Mouse (Mus musculus) liver, embryonic 14.5 days (tissue): ENCODE results near the gene Kif20b.

Source experiments
- CTCF ChIP-seq: IDR thresholded peaks from 2 replicates; pipeline ENCODE4 v1.5.1; 2016; ENCODE audit warnings: antibody characterized with exemption, low read depth, control low read depth
- EP300 ChIP-seq: IDR thresholded peaks from 2 replicates; pipeline ENCODE4 v1.6.1; 2016; ENCODE audit warnings: antibody characterized with exemption, low read depth

DNA sequence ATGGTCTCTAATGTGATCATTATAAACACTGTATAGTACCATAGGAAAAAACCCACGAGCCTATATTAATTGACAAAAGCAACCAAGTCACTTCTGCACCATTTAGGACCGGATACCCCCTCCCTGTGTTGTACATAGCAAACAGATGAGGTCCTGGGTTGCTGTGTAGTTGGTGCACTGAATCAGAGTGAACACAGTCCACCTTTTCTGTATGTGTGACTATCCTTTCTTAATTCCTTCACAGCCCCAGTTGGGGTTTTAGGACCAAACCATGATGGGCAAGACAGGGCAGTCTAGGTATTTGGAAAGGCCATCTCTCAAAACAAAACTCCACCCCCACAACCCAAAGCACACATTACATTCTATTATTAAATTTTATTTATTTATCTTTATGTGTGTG is 20.4 kb upstream of the Kif20b start:
- TF ChIP-seq EP300, result no peak
- TF ChIP-seq CTCF, result no peak
